Mouse (Mus musculus) stomach, embryonic 16.5 days (tissue): ENCODE measurements around the gene Ptger2. TPM values are rescaled to one million over a fixed set of nuclear protein-coding genes. Genes with fewer than 3 reads are reported as not detected.
A peak's percentile ranks its signal among the peaks of the same experiment; 100 is the strongest.

Experiments
- ATAC-seq: fragments of 200-750 bp; cut with Nextera tagmentation; 2 replicates; pipeline ENCODE4 v1.8.0; 2017; ENCODE audit warnings: moderate number of reproducible peaks, moderate TSS enrichment; ENCODE audit not compliant: insufficient read depth, low FRiP score
- H3K27ac ChIP-seq: fragments of 300-500 bp; sonication (generic); 2 replicates; pipeline ENCODE4 v1.5.1; 2014; ENCODE audit warnings: low read length
- H3K27me3 ChIP-seq: fragments of 300-500 bp; sonication (generic); 2 replicates; pipeline ENCODE4 v1.6.1; 2014; ENCODE audit warnings: low read length, control low read depth, mixed read lengths; ENCODE audit not compliant: control insufficient read depth, insufficient read depth
- H3K36me3 ChIP-seq: fragments of 300-500 bp; sonication (generic); 2 replicates; pipeline ENCODE4 v1.6.1; 2014; ENCODE audit warnings: low read length; ENCODE audit not compliant: control insufficient read depth, insufficient read depth
- H3K4me1 ChIP-seq: fragments of 300-500 bp; sonication (generic); 2 replicates; pipeline ENCODE4 v1.6.1; 2014; ENCODE audit warnings: low read length, control low read depth, mixed read lengths; ENCODE audit not compliant: control insufficient read depth, insufficient read depth
- H3K4me2 ChIP-seq: fragments of 300-500 bp; sonication (generic); 2 replicates; pipeline ENCODE4 v1.6.1; 2014; ENCODE audit warnings: low read depth, low read length, mixed read lengths
- H3K4me3 ChIP-seq: fragments of 300-500 bp; sonication (generic); replicated peaks from 2 replicates; pipeline ENCODE4 v1.5.1; 2014; ENCODE audit warnings: mild to moderate bottlenecking, low read length
- H3K9ac ChIP-seq: fragments of 300-500 bp; sonication (generic); 2 replicates; pipeline ENCODE4 v1.6.1; 2014; ENCODE audit warnings: low read length
- H3K9me3 ChIP-seq: fragments of 300-500 bp; sonication (generic); replicated peaks from 2 replicates; pipeline ENCODE4 v1.6.1; 2016; ENCODE audit warnings: low read length, control low read depth; ENCODE audit not compliant: control insufficient read depth
- WGBS: fragments of 180-500 bp; shearing (Covaris S2); extraction: QIAGEN DNeasy Blood & Tissue Kit; methylation state at CpG from one replicate; pipeline ENCODE4 v1.1.7; 2014; 5-methylcytosine and 5-hydroxymethylcytosine counted together
- microRNA counts: library from miRNA; unstranded; fragments of <30 nt; microRNA quantifications from one replicate; lab custom pipeline; 2016
- microRNA-seq: library from miRNA; unstranded; fragments of <30 nt; microRNA quantifications from one replicate; pipeline ENCODE4, GENCODE M21; 2016
- polyA plus RNA-seq: library from polyadenylated mRNA; unstranded; fragments of >200 nt; fragmentation: Nextera tagmentation; extraction: Ambion mirVana; gene quantifications from 2 replicates; pipeline ENCODE4 v1.2.1, GENCODE M21; 2015

The Ptger2 gene
- polyA plus RNA-seq, 1 experiment from 2014 or later: 2.0 TPM

DNA sequence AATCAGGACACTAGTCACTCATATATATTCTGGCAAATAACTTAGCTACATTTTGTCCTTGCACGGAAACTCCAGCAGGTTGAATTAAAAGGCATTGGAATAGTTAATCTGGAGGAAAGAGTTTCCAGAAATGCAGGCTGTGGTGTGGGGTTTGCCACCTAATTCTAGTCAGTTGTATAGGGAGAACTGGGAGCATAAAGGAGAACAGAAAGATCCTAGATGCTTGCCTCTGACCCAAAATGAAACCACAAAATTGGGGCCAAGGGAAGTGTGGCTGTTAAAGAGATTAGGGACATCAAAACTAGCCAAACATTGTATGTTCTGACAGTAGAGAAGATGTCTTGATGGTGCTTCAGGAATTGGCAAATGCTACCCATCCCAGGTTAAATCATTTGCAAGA is 48.6 kb downstream of the Ptger2 start:
- H3K36me3 ChIP-seq: no peaks in the 10 kb centered on the region
- no peak for ATAC-seq
- WGBS: 88% methylated on average over 1 of the region's 1 CpGs

DNA sequence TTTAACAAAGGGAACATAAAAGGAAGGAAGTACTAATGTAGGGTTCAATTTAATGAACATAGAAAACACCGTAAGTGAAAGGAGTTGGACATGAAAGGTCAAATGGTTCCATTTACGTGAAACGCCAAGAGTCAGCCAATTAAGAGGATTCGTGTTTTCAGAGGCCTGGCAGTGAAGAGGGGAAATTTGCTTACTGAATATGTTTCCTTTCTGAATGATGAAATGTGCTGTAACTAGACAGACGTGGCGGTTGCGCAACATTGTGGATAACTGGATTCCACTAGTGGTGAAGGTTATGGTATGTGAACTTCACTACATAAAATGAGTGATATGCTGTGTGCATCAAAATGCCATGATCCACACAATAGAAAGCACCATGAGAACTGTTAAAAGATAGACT is 50.1 kb downstream of the Ptger2 start:
- Histone ChIP-seq H3K27me3 (no peaks in the 10 kb centered on the region), H3K27ac (no peak overlapping the region), H3K4me1 (peaks cover 5% of the 10 kb centered on the region), H3K36me3 (no peaks in the 10 kb centered on the region), H3K4me2 (no peak overlapping the region), H3K9me3 (no peaks in the 10 kb centered on the region), H3K4me3 (no peak overlapping the region), H3K9ac (no peak overlapping the region)
- WGBS: 71% methylated on average over 7 of the region's 7 CpGs
- no peak for ATAC-seq

More for the DNA sequence above, 48.6 kb downstream of the Ptger2 start:
- Histone ChIP-seq H3K4me2 (no peak overlapping the region), H3K4me3 (no peak overlapping the region), H3K4me1 (peaks cover 5% of the 10 kb centered on the region), H3K27me3 (no peaks in the 10 kb centered on the region), H3K27ac (no peak overlapping the region), H3K9ac (no peak overlapping the region), H3K9me3 (no peaks in the 10 kb centered on the region)

- no peak overlapping the region for H3K4me2 ChIP-seq
- no peak overlapping the region for H3K4me3 ChIP-seq
- no peaks in the 10 kb centered on the region for H3K9me3 ChIP-seq
- no peaks in the 10 kb centered on the region for H3K27me3 ChIP-seq
- H3K9ac ChIP-seq: no peak overlapping the region
- peaks cover 5% of the 10 kb centered on the region for H3K4me1 ChIP-seq
- H3K36me3 ChIP-seq: no peaks in the 10 kb centered on the region
- no peak overlapping the region for H3K27ac ChIP-seq
- no peak for ATAC-seq
- WGBS: 77% methylated on average over 5 of the region's 5 CpGs
Observed at GRCm38 (mm10) chr14:45040851-45041475, 53.0 kb downstream of the Ptger2 start.

DNA sequence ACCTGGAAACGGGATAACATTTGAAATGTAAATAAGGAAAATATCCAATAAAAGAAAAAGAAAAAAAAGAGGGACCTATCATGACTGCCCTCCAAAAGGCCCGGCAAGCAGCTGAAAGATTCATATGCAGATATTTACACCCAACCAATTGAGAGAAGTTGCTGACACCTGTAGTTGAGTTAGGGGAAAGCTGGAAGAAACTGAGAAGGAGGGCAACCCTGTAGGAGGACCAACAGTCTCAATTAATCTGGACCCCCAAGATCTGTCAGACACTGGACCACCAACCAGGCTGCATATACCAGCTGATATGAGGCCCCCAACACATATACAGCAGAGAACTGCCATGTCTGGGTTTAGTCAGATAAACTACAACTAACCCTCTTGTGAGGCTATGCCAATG is 60.1 kb downstream of the Ptger2 start:
- Histone ChIP-seq H3K9ac (no peak overlapping the region), H3K27me3 (no peaks in the 10 kb centered on the region), H3K4me3 (no peak overlapping the region), H3K9me3 (no peaks in the 10 kb centered on the region), H3K27ac (no peak overlapping the region), H3K36me3 (no peaks in the 10 kb centered on the region), H3K4me2 (no peak overlapping the region), H3K4me1 (peaks cover 9% of the 10 kb centered on the region)
- ATAC-seq: no peak
- WGBS: 84% methylated on average over 2 of the region's 2 CpGs

DNA sequence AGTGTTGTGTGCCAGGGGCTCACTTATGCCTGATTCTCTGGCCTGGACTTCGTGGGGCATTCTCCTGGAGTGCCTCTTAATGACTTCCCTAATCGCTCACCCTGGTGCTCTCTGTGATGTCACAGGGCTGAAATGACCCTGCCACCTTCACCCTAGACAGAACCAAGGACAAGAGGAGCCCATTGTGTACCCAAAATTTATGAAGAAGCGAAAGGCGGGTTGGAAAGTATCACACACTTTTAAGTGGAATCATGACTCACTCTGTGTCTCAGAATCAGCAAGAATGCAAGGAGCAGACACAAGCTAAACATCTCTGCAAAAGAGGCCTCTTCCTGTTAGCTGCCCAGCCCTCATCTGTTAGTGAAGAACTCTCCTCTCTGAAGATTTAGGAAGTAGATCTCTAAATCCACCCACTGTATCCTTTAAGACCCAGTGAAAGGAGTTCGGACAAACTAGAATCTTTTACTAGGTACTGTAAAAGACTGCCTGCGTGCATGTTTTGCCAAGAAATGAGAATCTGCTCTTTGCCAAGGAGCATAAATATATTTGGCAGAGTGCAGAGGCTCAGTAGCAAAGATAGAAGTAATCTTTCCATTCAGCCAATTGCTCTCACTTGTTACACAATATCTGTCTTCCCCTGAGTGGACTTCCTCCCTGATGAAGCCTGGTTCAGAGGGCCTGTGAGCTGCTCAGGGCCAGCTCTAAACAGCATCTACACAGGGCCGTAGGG is 61.9 kb downstream of the Ptger2 start:
- peak overlapping the region; percentile 85 for H3K27ac ChIP-seq
- H3K4me1 ChIP-seq: peaks cover 9% of the 10 kb centered on the region
- no peak overlapping the region for H3K4me2 ChIP-seq
- H3K9me3 ChIP-seq: no peaks in the 10 kb centered on the region
- no peaks in the 10 kb centered on the region for H3K36me3 ChIP-seq
- no peaks in the 10 kb centered on the region for H3K27me3 ChIP-seq
- peak; percentile 83 for ATAC-seq
- 37% methylated on average over 7 of the region's 7 CpGs for WGBS
- no peak overlapping the region for H3K4me3 ChIP-seq
- H3K9ac ChIP-seq: no peak overlapping the region; the same call in 1 of the 2 replicates

GRCm38 (mm10) chr14:45050419-45050776 is 62.4 kb downstream of the Ptger2 start:
- Histone ChIP-seq H3K9ac (no peak overlapping the region; the same call in 1 of the 2 replicates), H3K27me3 (no peaks in the 10 kb centered on the region), H3K4me3 (no peak overlapping the region), H3K9me3 (no peaks in the 10 kb centered on the region), H3K4me2 (no peak overlapping the region), H3K27ac (peak overlapping the region; percentile 85), H3K4me1 (peaks cover 9% of the 10 kb centered on the region), H3K36me3 (no peaks in the 10 kb centered on the region)
- WGBS: 66% methylated on average over 1 of the region's 1 CpGs
- ATAC-seq: no peak

DNA sequence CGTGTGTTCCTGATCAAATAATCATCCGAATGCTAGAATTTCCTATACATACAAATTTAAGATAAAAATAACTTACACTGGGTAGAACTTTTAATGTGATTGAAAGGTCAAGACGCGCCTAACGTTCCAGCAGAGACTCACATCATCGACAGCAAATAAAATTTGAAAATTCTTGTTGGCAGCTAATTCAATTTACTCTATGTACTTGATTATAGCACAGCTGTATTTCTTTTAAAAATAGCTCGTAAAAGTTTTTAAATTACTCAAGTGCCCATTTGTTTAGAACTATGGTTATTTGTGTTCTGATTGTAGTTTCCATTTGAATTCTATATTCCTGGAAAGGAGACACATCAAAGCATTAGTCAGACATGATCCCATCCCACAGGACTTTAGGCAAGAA is 63.1 kb downstream of the Ptger2 start:
- Histone ChIP-seq H3K9me3 (no peaks in the 10 kb centered on the region), H3K4me3 (no peak overlapping the region), H3K27me3 (no peaks in the 10 kb centered on the region), H3K36me3 (no peaks in the 10 kb centered on the region), H3K27ac (no peak overlapping the region), H3K9ac (no peak overlapping the region), H3K4me2 (no peak overlapping the region), H3K4me1 (peaks cover 9% of the 10 kb centered on the region)
- 71% methylated on average over 7 of the region's 7 CpGs for WGBS
- ATAC-seq: no peak

MicroRNA genes within 50 kb of the gene (microRNA counts, 519-probe panel; counts per million panel counts)
- not detected for microRNA mmu-miR-327 (lab: Ali Mortazavi, UCI)

Small RNA genes within 50 kb of the gene (microRNA-seq; reads per million reads assigned to microRNA genes)
- gene Mir327: not detected

Other genes starting within 250 kb of the Ptger2 start
- not detected in 2 replicates for gene Gm8267, start 237.9 kb upstream of the Ptger2 start, polyA plus RNA-seq
- gene Ptgdr, start 128.8 kb upstream of the Ptger2 start, polyA plus RNA-seq: 0.84 and 0.85 TPM in 2 replicates
- gene Gpr137c, start 231.5 kb downstream of the Ptger2 start, polyA plus RNA-seq: 1.5 and 1.6 TPM in 2 replicates
- gene Txndc16, start 232.1 kb downstream of the Ptger2 start, polyA plus RNA-seq: 11.5 and 12.0 TPM in 2 replicates